Mouse (Mus musculus) forebrain, embryonic 16.5 days (tissue): Measurements from ENCODE around the gene Zfp992. TPM values are rescaled to one million over a fixed set of nuclear protein-coding genes. Genes with fewer than 3 reads are reported as not detected.
"Not testable (repeated sequence)": the region's sequence is repeated elsewhere in the genome, so short reads cannot be mapped to it uniquely, and the experiment has no call there.

ENCODE experiments used
- ATAC-seq: fragments of 200-750 bp; cut with Nextera tagmentation; 2 replicates; pipeline ENCODE4 v1.8.0; 2017; ENCODE audit warnings: mild to moderate bottlenecking, moderate library complexity
- H3K27ac ChIP-seq: fragments of 300-500 bp; sonication (generic); 2 replicates; pipeline ENCODE4 v1.5.1; 2014; ENCODE audit warnings: low read length, control low read depth
- H3K27me3 ChIP-seq: fragments of 300-500 bp; sonication (generic); replicated peaks from 2 replicates; pipeline ENCODE4 v1.6.1; 2014; ENCODE audit warnings: low read length; ENCODE audit not compliant: control insufficient read depth, insufficient read depth
- H3K36me3 ChIP-seq: fragments of 300-500 bp; sonication (generic); 2 replicates; pipeline ENCODE4 v1.6.1; 2014; ENCODE audit not compliant: control insufficient read depth, insufficient read depth
- H3K4me1 ChIP-seq: fragments of 300-500 bp; sonication (generic); replicated peaks from 2 replicates; pipeline ENCODE4 v1.6.1; 2014; ENCODE audit warnings: low read length; ENCODE audit not compliant: control insufficient read depth, insufficient read depth
- H3K4me2 ChIP-seq: fragments of 300-500 bp; sonication (generic); 2 replicates; pipeline ENCODE4 v1.6.1; 2014; ENCODE audit warnings: mild to moderate bottlenecking, low read length, control low read depth
- H3K4me3 ChIP-seq: fragments of 300-500 bp; sonication (generic); replicated peaks from 2 replicates; pipeline ENCODE4 v1.5.1; 2014; ENCODE audit warnings: mild to moderate bottlenecking, low read length, control low read depth
- H3K9ac ChIP-seq: fragments of 300-500 bp; sonication (generic); replicated peaks from 2 replicates; pipeline ENCODE4 v1.6.1; 2014; ENCODE audit warnings: low read depth, low read length, control low read depth
- H3K9me3 ChIP-seq: fragments of 300-500 bp; sonication (generic); 2 replicates; pipeline ENCODE4 v1.6.1; 2016; ENCODE audit warnings: low read length; ENCODE audit not compliant: control insufficient read depth
- WGBS: fragments of 180-500 bp; shearing (Covaris S2); extraction: QIAGEN DNeasy Blood & Tissue Kit; methylation state at CpG from one replicate; pipeline ENCODE4 v1.1.7; 2014; 5-methylcytosine and 5-hydroxymethylcytosine counted together
- polyA plus RNA-seq: library from polyadenylated mRNA; unstranded; fragments of >200 nt; fragmentation: Nextera tagmentation; extraction: Ambion mirVana; gene quantifications from 2 replicates; pipeline ENCODE4 v1.2.1, GENCODE M21; 2015

Gene Zfp992
- polyA plus RNA-seq, 1 experiment from 2014 or later, result 1.8 TPM

DNA sequence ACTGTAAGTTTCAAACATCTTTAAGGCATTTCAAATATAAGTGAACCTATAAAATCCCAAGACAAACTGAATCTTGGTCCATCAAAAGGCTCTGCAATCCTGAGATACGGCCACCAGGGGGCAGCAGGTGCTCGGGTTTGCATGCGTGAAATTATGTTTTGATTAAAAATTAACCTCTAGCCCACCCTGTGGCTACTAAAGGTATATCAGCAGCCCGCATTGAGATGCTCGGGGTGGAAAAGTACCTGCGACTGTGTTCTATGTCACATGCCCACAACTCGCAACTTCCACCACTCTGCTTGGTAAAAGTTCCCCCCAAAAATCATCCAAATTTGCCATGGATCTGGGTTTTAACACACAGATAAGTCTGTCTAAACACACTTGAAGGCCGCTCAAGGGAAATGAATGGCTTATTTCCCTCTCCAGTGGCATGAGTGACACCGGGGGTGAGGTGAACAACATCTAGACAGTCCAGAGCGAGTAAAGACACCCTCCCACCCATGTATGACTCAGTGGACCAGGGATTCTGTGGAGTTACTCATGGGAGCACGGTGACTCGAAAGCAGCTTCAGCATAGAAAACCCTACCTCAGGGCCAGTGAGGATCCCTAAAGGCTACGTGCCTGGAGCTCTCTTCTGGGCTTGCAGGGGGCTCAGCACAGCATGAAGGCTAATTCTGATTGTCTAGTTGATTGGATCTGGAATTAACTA, 34.9 kb downstream of the Zfp992 start:
- H3K27ac ChIP-seq, ATAC-seq, H3K27me3 ChIP-seq, H3K4me3 ChIP-seq, H3K4me2 ChIP-seq, H3K9ac ChIP-seq, H3K36me3 ChIP-seq, H3K4me1 ChIP-seq: not testable (repeated sequence)
- whole genome bisulfite sequencing, result 75% methylated on average over 13 of the region's 13 CpGs
- peaks cover 54% of the 10 kb centered on the region for H3K9me3 ChIP-seq

DNA sequence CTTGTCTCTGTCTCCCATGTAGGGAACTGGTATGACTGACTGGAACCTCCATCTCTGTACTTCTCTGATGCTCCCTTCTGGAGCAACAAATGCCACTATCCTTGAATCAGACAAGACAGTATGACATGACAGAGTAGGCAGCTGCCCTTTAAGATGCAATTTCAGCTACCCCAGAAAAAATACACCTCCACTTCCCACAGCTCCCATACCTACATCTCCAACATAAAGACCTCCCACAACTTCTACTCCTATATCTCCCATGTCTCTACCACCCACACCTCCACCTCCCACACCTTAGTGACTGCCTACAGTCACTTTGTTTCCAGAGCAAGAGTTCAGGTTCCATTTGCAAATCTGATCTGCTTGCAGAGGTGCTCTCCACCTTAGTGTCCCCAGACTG, 35.9 kb downstream of the Zfp992 start:
- H3K4me1 ChIP-seq, H3K36me3 ChIP-seq, H3K27ac ChIP-seq, H3K4me3 ChIP-seq, H3K4me2 ChIP-seq, ATAC-seq, H3K27me3 ChIP-seq, H3K9ac ChIP-seq: not testable (repeated sequence)
- peaks cover 54% of the 10 kb centered on the region for H3K9me3 ChIP-seq

DNA sequence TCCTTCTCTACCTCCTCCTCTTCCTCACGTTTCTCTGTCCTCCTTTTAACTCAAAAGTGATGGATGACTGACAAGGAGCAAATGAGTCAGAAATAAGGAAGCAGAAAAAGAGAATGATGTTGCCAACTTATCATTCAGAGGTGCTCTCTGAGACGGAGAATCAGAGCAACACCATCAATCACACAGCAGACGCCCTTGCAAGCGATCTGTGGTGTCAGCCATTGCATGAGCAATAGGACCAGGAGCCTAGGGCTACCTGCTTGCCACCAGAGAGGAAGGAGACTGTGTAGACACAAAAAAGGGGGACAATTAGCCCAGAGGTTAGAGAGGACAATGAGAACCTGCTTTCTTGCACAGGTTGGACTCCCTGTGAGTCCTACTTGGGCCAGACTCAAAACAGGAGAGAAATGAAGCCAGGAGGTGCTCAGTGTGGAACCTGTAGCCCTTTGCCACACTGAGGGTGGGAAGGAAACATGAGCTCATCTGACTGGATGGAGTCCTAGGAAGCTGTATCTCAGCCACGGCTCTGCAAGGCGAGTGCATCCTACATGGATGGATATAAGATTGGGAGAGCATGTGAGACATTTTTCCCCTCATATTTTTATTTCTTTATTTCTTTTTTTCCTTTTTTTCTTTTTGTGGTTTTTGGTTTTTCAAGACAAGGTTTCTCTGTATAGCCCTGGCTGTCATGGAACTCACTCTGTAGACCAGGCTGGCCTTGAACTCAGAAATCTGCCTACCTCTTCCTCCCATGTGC, 36.5 kb downstream of the Zfp992 start:
- not testable (repeated sequence) for H3K4me1 ChIP-seq, H3K27me3 ChIP-seq, H3K9ac ChIP-seq, ATAC-seq, H3K36me3 ChIP-seq, H3K4me2 ChIP-seq, H3K4me3 ChIP-seq, H3K27ac ChIP-seq
- WGBS, result 73% methylated on average over 6 of the region's 6 CpGs
- peaks cover 53% of the 10 kb centered on the region for H3K9me3 ChIP-seq

DNA sequence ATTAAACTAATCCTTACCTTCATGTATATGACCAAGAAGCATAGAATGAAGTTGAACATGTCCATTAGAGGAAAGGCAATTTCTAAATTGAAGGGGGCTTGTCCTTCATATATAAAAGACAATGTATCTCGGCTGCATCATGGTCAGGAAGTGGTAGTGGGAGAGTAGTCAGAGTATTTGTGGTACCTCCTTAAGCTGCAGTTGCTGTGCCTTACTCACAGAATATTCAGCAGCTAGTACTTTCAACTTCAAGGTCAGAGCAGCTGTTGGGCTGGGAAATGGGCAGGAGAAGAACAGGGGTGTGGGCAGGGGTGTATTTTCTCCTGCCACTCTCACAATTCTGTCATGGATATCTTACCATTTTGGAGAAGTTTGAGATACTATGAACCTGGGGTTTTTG, 37.9 kb downstream of the Zfp992 start:
- not testable (repeated sequence) for H3K9ac ChIP-seq, H3K27ac ChIP-seq, ATAC-seq, H3K4me2 ChIP-seq, H3K27me3 ChIP-seq, H3K36me3 ChIP-seq, H3K4me1 ChIP-seq, H3K4me3 ChIP-seq
- peaks cover 47% of the 10 kb centered on the region for H3K9me3 ChIP-seq
- WGBS, result 71% methylated on average over 1 of the region's 1 CpGs

DNA sequence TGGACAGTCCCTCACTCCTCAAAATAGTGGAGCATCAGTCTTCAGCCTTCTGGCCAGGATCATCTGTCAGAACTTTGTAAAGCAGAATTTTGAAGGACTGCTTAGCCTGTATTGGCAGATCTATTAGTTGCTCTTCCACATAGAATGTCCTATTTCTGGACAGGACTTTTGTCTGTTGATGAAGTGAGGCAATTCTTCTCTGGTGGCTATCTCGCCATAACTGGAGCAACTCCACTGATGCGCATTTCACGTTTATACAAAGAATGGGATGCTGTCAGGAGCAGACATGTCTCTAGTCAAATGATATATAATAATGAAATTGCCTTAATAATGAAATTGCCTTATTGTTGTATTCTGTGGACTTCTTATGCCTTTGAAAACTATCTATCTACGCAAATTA, 40.4 kb downstream of the Zfp992 start:
- H3K9ac ChIP-seq, H3K4me3 ChIP-seq, H3K4me1 ChIP-seq, H3K27me3 ChIP-seq, H3K4me2 ChIP-seq, H3K27ac ChIP-seq, ATAC-seq, H3K36me3 ChIP-seq: not testable (repeated sequence)
- H3K9me3 ChIP-seq, result peaks cover 44% of the 10 kb centered on the region
- 80% methylated on average over 4 of the region's 4 CpGs for WGBS

DNA sequence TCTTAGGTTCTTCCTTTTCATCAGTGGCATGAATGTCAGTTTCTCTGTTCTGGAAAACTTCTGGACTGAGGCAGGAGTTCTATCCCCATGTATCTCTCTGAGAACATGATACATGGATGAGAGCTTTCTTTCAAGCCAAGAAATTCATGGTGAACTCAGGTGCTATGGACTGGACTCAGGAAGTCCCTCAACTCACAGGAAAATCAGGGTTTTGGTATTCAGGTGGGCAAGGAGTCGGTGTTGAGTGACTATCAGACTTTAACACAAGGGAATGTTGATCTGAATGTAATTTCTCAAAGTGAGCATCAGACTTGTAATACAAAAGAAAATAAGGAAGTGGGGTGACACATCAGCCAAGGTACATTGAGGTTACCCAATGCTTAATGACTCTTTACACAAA, 43.2 kb downstream of the Zfp992 start:
- not testable (repeated sequence) for ATAC-seq, H3K36me3 ChIP-seq, H3K4me2 ChIP-seq, H3K27me3 ChIP-seq, H3K27ac ChIP-seq, H3K9ac ChIP-seq, H3K4me1 ChIP-seq, H3K4me3 ChIP-seq
- peaks cover 41% of the 10 kb centered on the region for H3K9me3 ChIP-seq
- WGBS, result 75% methylated on average over 1 of the region's 1 CpGs

DNA sequence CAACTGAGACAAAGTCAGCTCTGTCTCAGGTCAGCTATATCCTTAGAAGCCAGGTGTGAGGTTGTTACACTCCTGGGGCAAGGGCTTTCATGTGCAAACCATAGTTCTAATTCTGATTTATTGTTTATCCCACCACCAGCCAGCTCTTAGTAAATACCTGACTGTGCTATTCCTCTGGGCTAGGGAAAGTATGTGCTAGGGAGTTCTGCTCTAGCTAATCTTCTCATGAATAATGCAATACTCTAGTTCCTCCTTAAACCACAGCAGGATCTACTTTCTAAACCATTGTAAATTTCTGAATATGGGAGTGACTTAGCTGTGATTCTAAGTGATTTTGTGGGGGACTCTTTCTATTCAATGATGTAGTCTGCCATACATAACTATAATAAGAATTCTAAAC, 43.6 kb downstream of the Zfp992 start:
- no peak overlapping the region for H3K27ac ChIP-seq
- H3K4me2 ChIP-seq, result no peak overlapping the region
- H3K4me3 ChIP-seq, result no peak overlapping the region
- H3K36me3 ChIP-seq, result no peaks in the 10 kb centered on the region
- ATAC-seq, result no peak
- no peak overlapping the region for H3K9ac ChIP-seq
- no peaks in the 10 kb centered on the region for H3K27me3 ChIP-seq
- H3K9me3 ChIP-seq, result peaks cover 43% of the 10 kb centered on the region
- no peaks in the 10 kb centered on the region for H3K4me1 ChIP-seq

DNA sequence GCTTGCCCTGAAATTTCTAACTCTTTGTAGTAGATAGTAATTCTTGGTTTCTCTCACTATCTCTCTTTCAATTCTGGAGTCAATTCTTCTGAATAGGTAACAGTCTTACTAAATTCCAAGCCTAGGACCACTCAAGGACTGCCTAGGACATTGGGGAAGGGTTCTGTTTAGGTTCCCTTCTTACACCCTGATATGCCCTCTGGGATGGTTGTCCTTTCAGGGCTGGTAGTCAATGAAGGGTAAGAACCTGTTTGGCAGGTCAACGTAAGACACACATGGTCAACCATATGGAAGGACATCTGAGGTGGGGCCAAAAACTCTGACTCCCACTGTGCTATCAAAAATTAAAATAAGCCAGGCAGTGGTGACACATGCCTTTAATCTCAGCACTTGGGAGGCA, 44.0 kb downstream of the Zfp992 start:
- H3K27ac ChIP-seq, result no peak overlapping the region
- H3K4me3 ChIP-seq, result no peak overlapping the region
- no peaks in the 10 kb centered on the region for H3K36me3 ChIP-seq
- H3K9ac ChIP-seq, result no peak overlapping the region
- H3K27me3 ChIP-seq, result no peaks in the 10 kb centered on the region
- H3K9me3 ChIP-seq, result peaks cover 47% of the 10 kb centered on the region
- WGBS, result 45% methylated on average over 1 of the region's 1 CpGs
- no peak overlapping the region for H3K4me2 ChIP-seq
- H3K4me1 ChIP-seq, result no peaks in the 10 kb centered on the region
- ATAC-seq, result no peak

DNA sequence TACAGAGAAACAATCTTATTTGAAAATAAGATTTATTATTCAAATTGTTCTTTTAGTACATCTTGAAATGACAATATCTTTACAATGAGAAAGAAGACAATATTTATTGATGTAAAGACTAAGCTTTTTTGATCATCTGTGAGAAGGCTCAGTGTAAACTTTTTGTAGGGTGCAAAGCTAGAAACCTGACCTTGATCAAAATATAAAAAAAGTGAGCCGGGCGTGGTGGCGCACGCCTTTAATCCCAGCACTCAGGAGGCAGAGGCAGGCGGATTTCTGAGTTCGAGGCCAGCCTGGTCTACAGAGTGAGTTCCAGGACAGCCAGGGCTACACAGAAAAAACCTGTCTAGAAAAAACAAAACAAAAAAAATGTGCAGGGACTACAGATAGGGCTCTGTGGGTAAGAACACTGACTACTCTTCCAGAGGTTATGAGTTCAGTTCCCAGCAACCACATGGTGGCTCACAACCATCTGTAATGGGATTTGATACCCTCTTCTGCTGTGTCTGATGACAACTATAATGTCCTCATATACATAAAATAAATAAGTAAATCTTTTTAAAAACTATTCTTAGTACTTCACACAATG, 44.6 kb downstream of the Zfp992 start:
- WGBS, result 87% methylated on average over 6 of the region's 6 CpGs
- ATAC-seq, H3K4me1 ChIP-seq, H3K27me3 ChIP-seq, H3K4me3 ChIP-seq, H3K4me2 ChIP-seq, H3K36me3 ChIP-seq, H3K9ac ChIP-seq, H3K27ac ChIP-seq: not testable (repeated sequence)
- peaks cover 50% of the 10 kb centered on the region for H3K9me3 ChIP-seq
